Mouse (Mus musculus): ENCODE measurements around the gene Pcyt1a. TPM values are rescaled to one million over a fixed set of nuclear protein-coding genes. Genes with fewer than 3 reads are reported as not detected.
"Not testable (repeated sequence)": the region's sequence is repeated elsewhere in the genome, so short reads cannot be mapped to it uniquely, and the experiment has no call there.

Pcyt1a gene
- polyA plus RNA-seq, 1 experiment from 2014 or later = 50.9 TPM

DNA sequence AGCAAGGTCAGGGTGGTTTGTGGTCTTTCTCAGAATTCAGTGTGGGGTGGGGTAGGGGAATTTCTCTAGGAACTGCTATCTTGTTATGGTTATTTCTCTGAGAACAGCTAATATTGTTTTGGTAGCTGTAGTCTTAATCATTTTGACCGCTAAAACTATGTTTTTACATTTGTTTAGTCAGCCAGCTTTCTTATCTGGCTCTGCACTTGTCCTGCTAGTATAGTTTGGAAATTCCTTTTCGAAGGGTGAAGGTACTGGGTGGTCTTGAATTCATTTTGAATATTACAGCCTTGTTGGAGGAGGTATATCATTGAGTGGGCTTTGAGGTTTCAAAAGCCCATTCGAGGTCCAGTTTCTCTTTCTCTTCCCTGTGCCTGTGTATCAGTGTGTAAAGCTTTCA, 13.9 kb downstream of the Pcyt1a start:
- H3K9ac ChIP-seq (replicated peaks; ENCODE audit: low read depth, low read length); H3K4me1 ChIP-seq (ENCODE audit: control insufficient read depth, insufficient read depth, low read length); H3K9me3 ChIP-seq (ENCODE audit: control insufficient read depth, low read length); H3K27me3 ChIP-seq (ENCODE audit: control insufficient read depth, insufficient read depth, low read length); H3K4me2 ChIP-seq (ENCODE audit: low read depth, low read length); H3K27ac ChIP-seq (ENCODE audit: low read depth, low read length); H3K4me3 ChIP-seq (ENCODE audit: low read depth, low read length); ATAC-seq (ENCODE audit: low read depth); H3K36me3 ChIP-seq (ENCODE audit: control insufficient read depth, insufficient read depth, low read length): not testable (repeated sequence)
- 96% methylated on average over 3 of the region's 3 CpGs for WGBS

DNA sequence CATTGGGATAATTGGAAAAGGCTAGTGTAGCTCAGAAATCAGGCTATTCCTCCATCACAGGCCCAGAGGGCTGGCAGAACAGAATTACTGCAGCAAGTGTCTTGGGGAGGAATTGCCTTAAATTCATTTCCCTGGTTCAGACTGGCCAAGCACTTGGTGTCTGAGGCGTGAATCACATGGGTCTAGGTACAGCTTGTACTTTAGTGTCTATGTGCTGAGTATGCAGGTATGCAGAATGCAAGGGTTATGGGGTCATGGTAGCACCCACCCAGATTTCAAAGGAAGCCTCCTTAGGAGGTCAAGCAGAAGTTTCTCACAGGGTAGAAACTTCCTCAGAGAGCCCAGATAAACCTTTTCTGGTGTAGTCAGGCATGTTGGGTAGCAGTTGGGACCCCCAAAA, 14.8 kb downstream of the Pcyt1a start:
- no peaks in the 10 kb centered on the region for H3K9me3 ChIP-seq (ENCODE audit: control insufficient read depth, low read length)
- no peak overlapping the region for H3K4me2 ChIP-seq (ENCODE audit: low read depth, low read length)
- H3K9ac ChIP-seq (replicated peaks; ENCODE audit: low read depth, low read length) = no peak overlapping the region
- ATAC-seq (ENCODE audit: low read depth) = no peak
- no peak overlapping the region for H3K4me3 ChIP-seq (ENCODE audit: low read depth, low read length)
- H3K36me3 ChIP-seq (ENCODE audit: control insufficient read depth, insufficient read depth, low read length) = no peaks in the 10 kb centered on the region
- no peaks in the 10 kb centered on the region for H3K4me1 ChIP-seq (ENCODE audit: control insufficient read depth, insufficient read depth, low read length)
- H3K27ac ChIP-seq (ENCODE audit: low read depth, low read length) = no peak overlapping the region
- H3K27me3 ChIP-seq (ENCODE audit: control insufficient read depth, insufficient read depth, low read length) = no peaks in the 10 kb centered on the region
- WGBS = 97% methylated on average over 1 of the region's 1 CpGs

DNA sequence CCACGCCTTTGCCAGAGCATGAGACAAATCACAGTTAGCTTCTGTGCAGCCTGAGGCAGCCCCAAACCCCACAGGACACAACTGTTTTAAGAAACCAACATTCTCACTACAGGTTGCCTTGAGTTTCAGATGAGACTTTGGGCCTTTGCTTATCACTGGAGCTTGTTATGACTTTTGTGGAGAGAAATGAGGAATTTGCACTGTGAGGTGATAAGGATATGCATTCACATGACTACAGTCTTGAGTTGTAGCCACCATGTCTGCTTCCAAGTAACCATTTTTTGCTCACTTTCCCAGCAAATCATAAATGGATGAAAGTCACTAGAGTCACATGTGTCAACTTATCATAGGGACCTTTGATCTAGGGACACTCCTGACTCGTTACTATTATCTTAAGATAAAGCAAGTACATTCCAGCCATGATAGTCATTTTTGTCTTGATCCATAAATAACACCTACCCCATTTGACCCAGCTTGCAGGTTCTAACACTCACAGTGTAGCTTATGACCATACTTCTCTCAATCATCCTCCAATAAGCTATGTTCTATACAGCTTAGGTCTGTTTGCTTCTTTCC, 15.9 kb downstream of the Pcyt1a start:
- no peak overlapping the region for H3K9ac ChIP-seq (replicated peaks; ENCODE audit: low read depth, low read length)
- no peaks in the 10 kb centered on the region for H3K27me3 ChIP-seq (ENCODE audit: control insufficient read depth, insufficient read depth, low read length)
- ATAC-seq (ENCODE audit: low read depth) = no peak
- no peak overlapping the region for H3K4me3 ChIP-seq (ENCODE audit: low read depth, low read length)
- H3K4me2 ChIP-seq (ENCODE audit: low read depth, low read length) = no peak overlapping the region
- H3K9me3 ChIP-seq (ENCODE audit: control insufficient read depth, low read length) = no peaks in the 10 kb centered on the region
- WGBS = 88% methylated on average over 2 of the region's 2 CpGs
- no peak overlapping the region for H3K27ac ChIP-seq (ENCODE audit: low read depth, low read length)
- H3K36me3 ChIP-seq (ENCODE audit: control insufficient read depth, insufficient read depth, low read length) = no peaks in the 10 kb centered on the region
- no peaks in the 10 kb centered on the region for H3K4me1 ChIP-seq (ENCODE audit: control insufficient read depth, insufficient read depth, low read length)

- H3K27ac ChIP-seq (ENCODE audit: low read depth, low read length) = no peak overlapping the region
- no peaks in the 10 kb centered on the region for H3K9me3 ChIP-seq (ENCODE audit: control insufficient read depth, low read length)
- H3K27me3 ChIP-seq (ENCODE audit: control insufficient read depth, insufficient read depth, low read length) = no peaks in the 10 kb centered on the region
- H3K36me3 ChIP-seq (ENCODE audit: control insufficient read depth, insufficient read depth, low read length) = 0 out of 2 replicates have a peak, but pooled peaks cover 17% of the 10 kb centered on the region
- H3K4me1 ChIP-seq (ENCODE audit: control insufficient read depth, insufficient read depth, low read length) = no peaks in the 10 kb centered on the region
- no peak overlapping the region for H3K9ac ChIP-seq (replicated peaks; ENCODE audit: low read depth, low read length)
- 90% methylated on average over 3 of the region's 3 CpGs for WGBS
- H3K4me2 ChIP-seq (ENCODE audit: low read depth, low read length) = no peak overlapping the region
- no peak overlapping the region for H3K4me3 ChIP-seq (ENCODE audit: low read depth, low read length)
- ATAC-seq (ENCODE audit: low read depth) = no peak
Measured at GRCm38 (mm10) chr16:32449665-32450064, 18.9 kb downstream of the Pcyt1a start.

DNA sequence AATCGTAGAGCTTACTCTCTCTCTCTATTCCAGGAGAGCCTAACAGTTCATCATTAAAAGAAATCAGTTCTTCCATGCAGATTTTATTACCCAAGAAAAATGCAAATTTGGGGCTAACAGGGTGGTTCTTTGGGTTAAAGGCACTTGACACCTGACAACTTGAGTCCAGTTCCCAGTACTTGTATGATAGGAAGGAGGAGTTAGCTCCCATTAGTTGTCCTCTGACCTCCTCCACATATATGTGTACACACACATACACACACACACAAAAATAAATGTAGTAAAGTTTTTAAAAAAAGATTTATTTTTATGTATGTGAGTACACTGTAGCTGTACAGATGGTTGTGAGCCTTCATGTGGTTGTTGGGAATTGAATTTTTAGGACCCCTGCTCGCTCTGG, 19.4 kb downstream of the Pcyt1a start:
- Histone ChIP-seq H3K27ac (ENCODE audit: low read depth, low read length) (no peak overlapping the region), H3K36me3 (ENCODE audit: control insufficient read depth, insufficient read depth, low read length) (peaks cover 21% of the 10 kb centered on the region; the same call in 1 of the 2 replicates), H3K4me1 (ENCODE audit: control insufficient read depth, insufficient read depth, low read length) (no peaks in the 10 kb centered on the region), H3K9me3 (ENCODE audit: control insufficient read depth, low read length) (no peaks in the 10 kb centered on the region), H3K9ac (replicated peaks; ENCODE audit: low read depth, low read length) (no peak overlapping the region), H3K27me3 (ENCODE audit: control insufficient read depth, insufficient read depth, low read length) (no peaks in the 10 kb centered on the region), H3K4me2 (ENCODE audit: low read depth, low read length) (no peak overlapping the region), H3K4me3 (ENCODE audit: low read depth, low read length) (no peak overlapping the region)
- 97% methylated on average over 2 of the region's 2 CpGs for WGBS
- ATAC-seq (ENCODE audit: low read depth) = no peak

DNA sequence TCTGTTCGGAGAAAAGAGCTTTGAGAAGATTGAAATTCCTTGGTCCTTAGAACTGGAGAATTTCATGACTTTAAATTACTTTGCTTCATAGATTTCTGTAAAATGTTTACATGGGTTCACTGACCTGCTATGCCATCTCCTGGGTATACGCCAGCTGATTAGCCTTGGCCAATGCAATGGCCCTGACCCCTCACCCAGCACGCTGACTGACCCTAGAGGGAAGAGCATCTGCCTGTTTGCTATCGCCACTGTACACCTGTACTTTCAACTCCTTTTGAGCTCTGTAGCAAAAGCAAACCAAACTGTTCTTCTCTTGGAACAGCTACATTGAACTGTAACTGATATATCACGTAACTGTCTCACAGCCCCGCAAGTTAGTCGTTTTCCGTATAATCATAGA, 22.4 kb downstream of the Pcyt1a start:
- H3K4me3 ChIP-seq (ENCODE audit: low read depth, low read length) = no peak overlapping the region
- ATAC-seq (ENCODE audit: low read depth) = no peak
- H3K4me1 ChIP-seq (ENCODE audit: control insufficient read depth, insufficient read depth, low read length) = no peaks in the 10 kb centered on the region
- no peak overlapping the region for H3K27ac ChIP-seq (ENCODE audit: low read depth, low read length)
- WGBS = 96% methylated on average over 8 of the region's 8 CpGs
- H3K9me3 ChIP-seq (ENCODE audit: control insufficient read depth, low read length) = no peaks in the 10 kb centered on the region
- peaks cover 23% of the 10 kb centered on the region; the same call in 1 of the 2 replicates for H3K36me3 ChIP-seq (ENCODE audit: control insufficient read depth, insufficient read depth, low read length)
- H3K27me3 ChIP-seq (ENCODE audit: control insufficient read depth, insufficient read depth, low read length) = no peaks in the 10 kb centered on the region
- no peak overlapping the region for H3K9ac ChIP-seq (replicated peaks; ENCODE audit: low read depth, low read length)
- no peak overlapping the region for H3K4me2 ChIP-seq (ENCODE audit: low read depth, low read length)

DNA sequence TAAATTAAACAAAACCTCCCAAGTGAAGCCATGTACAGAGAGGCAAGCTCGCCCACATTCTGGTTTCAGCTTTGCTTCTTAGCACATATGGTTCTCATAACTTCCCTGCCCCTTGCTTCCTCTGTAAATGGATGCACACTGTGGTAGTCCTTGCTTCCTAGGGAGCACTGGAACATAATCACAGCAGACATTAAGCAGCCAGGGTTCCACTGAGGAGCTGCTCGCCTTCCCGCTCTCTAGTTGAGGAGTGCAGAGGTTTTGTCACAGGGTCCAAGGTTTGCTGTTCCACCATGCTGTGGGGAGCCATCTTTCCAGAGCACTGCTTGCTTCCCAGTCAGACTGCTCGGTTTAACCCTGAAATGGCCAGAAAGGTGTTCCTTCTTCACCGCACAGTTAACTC, 23.9 kb downstream of the Pcyt1a start:
- ATAC-seq (ENCODE audit: low read depth) = no peak
- no peak overlapping the region for H3K9ac ChIP-seq (replicated peaks; ENCODE audit: low read depth, low read length)
- 92% methylated on average over 5 of the region's 5 CpGs for WGBS

DNA sequence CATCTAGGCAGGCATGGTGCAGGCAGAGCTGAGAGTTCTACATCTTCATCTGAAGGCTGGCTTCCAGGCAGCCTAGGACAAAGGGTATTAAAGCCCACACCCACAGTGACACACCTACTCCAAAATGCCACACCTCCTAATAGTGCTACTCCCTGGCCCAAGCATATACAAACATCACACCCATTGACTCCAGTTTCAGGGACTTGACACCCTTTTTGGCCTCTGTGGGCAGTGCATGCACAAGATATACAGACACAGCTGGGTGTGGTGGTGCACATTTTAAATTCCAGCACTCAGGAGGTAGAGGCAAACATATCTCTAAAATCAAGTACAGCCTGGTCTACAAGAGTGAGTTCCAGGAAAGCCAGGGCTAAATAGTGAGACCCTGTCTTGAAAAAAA, 25.4 kb downstream of the Pcyt1a start:
- Histone ChIP-seq H3K27me3 (ENCODE audit: control insufficient read depth, insufficient read depth, low read length) (no peaks in the 10 kb centered on the region), H3K4me3 (ENCODE audit: low read depth, low read length) (no peak overlapping the region), H3K4me2 (ENCODE audit: low read depth, low read length) (no peak overlapping the region), H3K9ac (replicated peaks; ENCODE audit: low read depth, low read length) (no peak overlapping the region), H3K4me1 (ENCODE audit: control insufficient read depth, insufficient read depth, low read length) (no peaks in the 10 kb centered on the region), H3K36me3 (ENCODE audit: control insufficient read depth, insufficient read depth, low read length) (peaks cover 26% of the 10 kb centered on the region; the same call in 1 of the 2 replicates), H3K9me3 (ENCODE audit: control insufficient read depth, low read length) (no peaks in the 10 kb centered on the region), H3K27ac (ENCODE audit: low read depth, low read length) (no peak overlapping the region)
- ATAC-seq (ENCODE audit: low read depth) = no peak

More for the DNA sequence above, 23.9 kb downstream of the Pcyt1a start:
- Histone ChIP-seq H3K4me1 (ENCODE audit: control insufficient read depth, insufficient read depth, low read length) (no peaks in the 10 kb centered on the region), H3K27ac (ENCODE audit: low read depth, low read length) (no peak overlapping the region), H3K4me2 (ENCODE audit: low read depth, low read length) (no peak overlapping the region), H3K9me3 (ENCODE audit: control insufficient read depth, low read length) (no peaks in the 10 kb centered on the region), H3K36me3 (ENCODE audit: control insufficient read depth, insufficient read depth, low read length) (peaks cover 26% of the 10 kb centered on the region; the same call in 1 of the 2 replicates), H3K4me3 (ENCODE audit: low read depth, low read length) (no peak overlapping the region), H3K27me3 (ENCODE audit: control insufficient read depth, insufficient read depth, low read length) (no peaks in the 10 kb centered on the region)

DNA sequence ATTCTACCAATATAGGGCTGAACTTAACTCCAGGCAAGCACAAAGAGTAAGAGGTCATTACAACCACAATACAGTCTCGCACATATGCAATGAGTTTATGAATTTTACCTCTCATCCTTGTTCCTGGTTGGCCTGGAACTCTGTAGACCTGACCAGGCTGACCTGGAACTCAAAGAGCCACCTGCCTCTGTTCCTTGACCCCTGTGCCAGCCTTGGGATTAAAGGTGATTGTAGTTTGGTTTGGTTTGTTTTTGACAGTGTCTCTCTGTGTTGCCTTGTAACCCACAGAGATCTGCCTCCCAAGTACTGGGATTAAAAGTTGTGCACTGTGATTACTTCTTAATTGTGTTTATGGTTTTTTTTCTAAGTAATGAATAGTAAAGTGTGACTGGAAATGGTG, 26.0 kb downstream of the Pcyt1a start:
- WGBS = 100% methylated on average over 1 of the region's 1 CpGs
- Histone ChIP-seq H3K27me3 (ENCODE audit: control insufficient read depth, insufficient read depth, low read length) (no peaks in the 10 kb centered on the region), H3K4me1 (ENCODE audit: control insufficient read depth, insufficient read depth, low read length) (no peaks in the 10 kb centered on the region), H3K4me2 (ENCODE audit: low read depth, low read length) (no peak overlapping the region), H3K36me3 (ENCODE audit: control insufficient read depth, insufficient read depth, low read length) (peaks cover 26% of the 10 kb centered on the region; the same call in 1 of the 2 replicates), H3K9ac (replicated peaks; ENCODE audit: low read depth, low read length) (no peak overlapping the region), H3K9me3 (ENCODE audit: control insufficient read depth, low read length) (no peaks in the 10 kb centered on the region), H3K27ac (ENCODE audit: low read depth, low read length) (no peak overlapping the region), H3K4me3 (ENCODE audit: low read depth, low read length) (no peak overlapping the region)
- ATAC-seq (ENCODE audit: low read depth) = no peak

All from neural tube, embryonic 14.5 days (tissue).